Mouse (Mus musculus): Measurements from ENCODE around the gene Slc19a3.
A peak's percentile ranks its signal among the peaks of the same experiment; 100 is the strongest.
"Not testable (repeated sequence)": the region's sequence is repeated elsewhere in the genome, so short reads cannot be mapped to it uniquely, and the experiment has no call there.

Gene Slc19a3

GRCm38 (mm10) chr1:83006218-83007179 lies 31.7 kb downstream of the Slc19a3 start:
- peak; percentile 31 to 33 for DNase-seq

- DNase-seq = not testable (repeated sequence)
These were observed 37.9 kb downstream of the Slc19a3 start, which contains the start of gene Gm47959 for GRCm38 (mm10) chr1:83000306-83000705. Gene Gm47959 (plus strand): TSS chr1:83000548.

GRCm38 (mm10) chr1:82993947-82994346 lies 44.3 kb downstream of the Slc19a3 start:
- DNase-seq = no peak

GRCm38 (mm10) chr1:82992093-82992492 lies 46.2 kb downstream of the Slc19a3 start:
- DNase-seq = no peak

GRCm38 (mm10) chr1:82991596-82991995 lies 46.7 kb downstream of the Slc19a3 start:
- no peak for DNase-seq

- no peak for DNase-seq
These were observed 47.2 kb downstream of the Slc19a3 start for GRCm38 (mm10) chr1:82991062-82991461.

GRCm38 (mm10) chr1:82987530-82988198 lies 50.6 kb downstream of the Slc19a3 start:
- DNase-seq = peak in 1 of 2 experiments; percentile 68

- DNase-seq = no peak
These were observed 51.5 kb downstream of the Slc19a3 start for GRCm38 (mm10) chr1:82986738-82987137.

GRCm38 (mm10) chr1:82977840-82978239 lies 60.4 kb downstream of the Slc19a3 start:
- no peak for DNase-seq

GRCm38 (mm10) chr1:82975750-82976149 lies 62.5 kb downstream of the Slc19a3 start:
- DNase-seq = peak; percentile 58 to 76

- peak; percentile 40 to 61 for DNase-seq
These were observed 63.9 kb downstream of the Slc19a3 start for GRCm38 (mm10) chr1:82974342-82974741.

GRCm38 (mm10) chr1:82973901-82974300 lies 64.3 kb downstream of the Slc19a3 start:
- DNase-seq = peak; percentile 11 to 39

GRCm38 (mm10) chr1:82973244-82973643 lies 65.0 kb downstream of the Slc19a3 start:
- DNase-seq = no peak

- DNase-seq = peak in 1 of 2 experiments; percentile 24
These were observed 66.2 kb downstream of the Slc19a3 start for GRCm38 (mm10) chr1:82972046-82972445.

- no peak for DNase-seq
These were observed 71.8 kb downstream of the Slc19a3 start for GRCm38 (mm10) chr1:82966413-82966812.

Measured in lung, adult 18-20 months (tissue).